ENCODE assay signal across 9 mouse cellular contexts in genomic region chr13:93307700-93308099, GRCm38 (mm10). TPM values are rescaled to one million over a fixed set of nuclear protein-coding genes. Genes with fewer than 3 reads are reported as not detected.
DNase-seq lines count a peak whose midpoint lies in the region; ATAC-seq lines count a peak whose summit lies in the region.
"Had no signal": no experiment of that assay in that cellular context is flagged by ENCODE, and none has a peak within 500 bp of the region (broad histone marks: within the 10 kb centered on the region; RNA-seq: fewer than 3 reads in every experiment).

No protein-coding gene starts in this region.

- no peaks in the 10 kb centered on the region for H3K36me3 ChIP-seq in kidney, embryonic 14.5 days (ENCODE audit: control insufficient read depth, insufficient read depth, low read length)
- H3K36me3 ChIP-seq in embryonic facial prominence, embryonic 12.5 days = no peaks in the 10 kb centered on the region
- no peaks in the 10 kb centered on the region for H3K36me3 ChIP-seq in hindbrain, embryonic 15.5 days
- H3K36me3 ChIP-seq in neural tube, embryonic 15.5 days = no peaks in the 10 kb centered on the region

- no peak overlapping the region for H3K9ac ChIP-seq in kidney, embryonic 14.5 days (ENCODE audit: low read depth, low read length)
- no peak overlapping the region for H3K9ac ChIP-seq in embryonic facial prominence, embryonic 12.5 days
- H3K9ac ChIP-seq in hindbrain, embryonic 15.5 days = no peak overlapping the region
- H3K9ac ChIP-seq in neural tube, embryonic 15.5 days (replicated peaks) = no peak overlapping the region

- no peak overlapping the region for H3K27ac ChIP-seq in kidney, embryonic 14.5 days (ENCODE audit: low read depth, low read length)
- H3K27ac ChIP-seq in embryonic facial prominence, embryonic 12.5 days = no peak overlapping the region
- no peak overlapping the region for H3K27ac ChIP-seq in hindbrain, embryonic 15.5 days (replicated peaks)
- H3K27ac ChIP-seq in neural tube, embryonic 15.5 days (replicated peaks) = no peak overlapping the region

- no peaks in the 10 kb centered on the region for H3K27me3 ChIP-seq in kidney, embryonic 14.5 days (ENCODE audit: control insufficient read depth, insufficient read depth, low read length)
- H3K27me3 ChIP-seq in embryonic facial prominence, embryonic 12.5 days = no peaks in the 10 kb centered on the region
- H3K27me3 ChIP-seq in hindbrain, embryonic 15.5 days = no peaks in the 10 kb centered on the region
- no peaks in the 10 kb centered on the region for H3K27me3 ChIP-seq in neural tube, embryonic 15.5 days (replicated peaks)

- peaks cover 14% of the 10 kb centered on the region; the same call in 1 of the 2 replicates for H3K4me1 ChIP-seq in kidney, embryonic 14.5 days (ENCODE audit: control insufficient read depth, insufficient read depth, low read length)
- H3K4me1 ChIP-seq in embryonic facial prominence, embryonic 12.5 days = peaks cover 19% of the 10 kb centered on the region; the same call in 1 of the 2 replicates
- peaks cover 41% of the 10 kb centered on the region for H3K4me1 ChIP-seq in hindbrain, embryonic 15.5 days (replicated peaks)
- H3K4me1 ChIP-seq in neural tube, embryonic 15.5 days = peaks cover 37% of the 10 kb centered on the region

- no peak for ATAC-seq in kidney, embryonic 14.5 days (ENCODE audit: low FRiP score, low TSS enrichment)
- ATAC-seq in embryonic facial prominence, embryonic 12.5 days (ENCODE audit: insufficient number of reproducible peaks, insufficient read depth, low FRiP score, low TSS enrichment) = no peak
- no peak for ATAC-seq in hindbrain, embryonic 15.5 days (ENCODE audit: low FRiP score, low read depth)
- no peak for ATAC-seq in neural tube, embryonic 15.5 days (ENCODE audit: low FRiP score)

- no peaks in the 10 kb centered on the region for H3K9me3 ChIP-seq in kidney, embryonic 14.5 days (ENCODE audit: control insufficient read depth, low read length)
- H3K9me3 ChIP-seq in embryonic facial prominence, embryonic 12.5 days = no peaks in the 10 kb centered on the region
- H3K9me3 ChIP-seq in hindbrain, embryonic 15.5 days = no peaks in the 10 kb centered on the region
- H3K9me3 ChIP-seq in neural tube, embryonic 15.5 days (replicated peaks) = no peaks in the 10 kb centered on the region

- H3K4me2 ChIP-seq in kidney, embryonic 14.5 days (replicated peaks; ENCODE audit: low read depth, low read length) = peak overlapping the region; percentile 17
- H3K4me2 ChIP-seq in embryonic facial prominence, embryonic 12.5 days (replicated peaks) = peak overlapping the region; percentile 21
- peak overlapping the region; percentile 61 for H3K4me2 ChIP-seq in hindbrain, embryonic 15.5 days
- peak overlapping the region; percentile 77 for H3K4me2 ChIP-seq in neural tube, embryonic 15.5 days

- no peak overlapping the region for H3K4me3 ChIP-seq in kidney, embryonic 14.5 days (ENCODE audit: low read length)
- no peak overlapping the region; the same call in 1 of the 2 replicates for H3K4me3 ChIP-seq in embryonic facial prominence, embryonic 12.5 days
- H3K4me3 ChIP-seq in hindbrain, embryonic 15.5 days = 0 out of 2 replicates have a peak overlapping the region, but pooled peaks have one; percentile 11
- peak overlapping the region; percentile 4 for H3K4me3 ChIP-seq in neural tube, embryonic 15.5 days (replicated peaks)

- DNase-seq in kidney, postnatal 36 days = no peak
- DNase-seq in frontal cortex, postnatal 36 days (ENCODE audit: low spot score in 2 of 2) = no peak
- DNase-seq in B cell, adult 2 months = no peak
- DNase-seq: cerebellum, adult 11 months; gastrocnemius, postnatal 10 days had no signal

- WGBS in kidney, embryonic 14.5 days = 13% methylated on average over 7 of the region's 7 CpGs
- WGBS in embryonic facial prominence, embryonic 12.5 days = 15% methylated on average over 7 of the region's 7 CpGs
- 59% methylated on average over 7 of the region's 7 CpGs for WGBS in hindbrain, embryonic 15.5 days
- 41% methylated on average over 7 of the region's 7 CpGs for WGBS in neural tube, embryonic 15.5 days

RNA-seq across cellular contexts. Expression of gene Homer1, which starts 8.3 kb away (rescaled TPM):
- 8.6 and 8.9 TPM in 2 replicates for polyA plus RNA-seq in kidney, embryonic 14.5 days (2014; fragmentation: Nextera tagmentation; extraction: Ambion mirVana)
- 12.2 and 12.7 TPM in 2 replicates for polyA plus RNA-seq in embryonic facial prominence, embryonic 12.5 days (2016; fragmentation: Nextera tagmentation; extraction: Ambion mirVana)
- 13.0 and 13.5 TPM in 2 replicates for polyA plus RNA-seq in hindbrain, embryonic 15.5 days (2015; fragmentation: Nextera tagmentation; extraction: Ambion mirVana)
- 11.7 and 13.9 TPM in 2 replicates for polyA plus RNA-seq in neural tube, embryonic 15.5 days (2015; fragmentation: Nextera tagmentation; extraction: Ambion mirVana)

Comparison
In these comparisons a context has a peak if more than half of its experiments do, and no peak if none do; other contexts are left out.
1. H3K4me2 ChIP-seq: peak in every context shown above with its lines; median percentile 77 in neural tube, embryonic 15.5 days; 61 in hindbrain, embryonic 15.5 days; 21 in embryonic facial prominence, embryonic 12.5 days; 17 in kidney, embryonic 14.5 days.
2. H3K4me3 ChIP-seq: peak in hindbrain, embryonic 15.5 days (single experiment) and neural tube, embryonic 15.5 days (single experiment); none in kidney, embryonic 14.5 days (single experiment) and embryonic facial prominence, embryonic 12.5 days (single experiment).